Mouse (Mus musculus): ENCODE results near the gene Gfm1. TPM values are rescaled to one million over a fixed set of nuclear protein-coding genes. Genes with fewer than 3 reads are reported as not detected.

Gene Gfm1
- 14.9 and 17.8 TPM in 2 replicates for polyA plus RNA-seq (2012; rRNA removed)

- Histone ChIP-seq H3K27ac (ENCODE audit: control insufficient read depth, insufficient read depth, low read length) (no peak within 1 kb of the TSS), H3K27me3 (ENCODE audit: control insufficient read depth, insufficient read depth, low read length) (no peaks in the 10 kb centered on the region), H3K36me3 (ENCODE audit: control insufficient read depth, insufficient read depth, low read length) (peaks cover 15% of the 10 kb centered on the region; the same call in 1 of the 2 replicates), H3K4me3 (ENCODE audit: control insufficient read depth, insufficient read depth, low read length) (peak within 1 kb of the TSS; percentile 69), H3K4me1 (replicated peaks; ENCODE audit: control insufficient read depth, insufficient read depth, low read length) (peaks cover 8% of the 10 kb centered on the region)
- DNase-seq: peak; percentile 86
- peak; percentile 88 for TF ChIP-seq CTCF (IDR thresholded peaks at IDR 0.05; ENCODE audit: borderline replicate concordance, control insufficient read depth, extremely low read depth, insufficient read depth, low read length, poor library complexity)
- TF ChIP-seq POLR2A (IDR thresholded peaks at IDR 0.05; ENCODE audit: control insufficient read depth, extremely low read depth, insufficient read depth, low read length, poor library complexity): 0 out of 2 replicates have a peak, but pooled peaks have one; percentile 34
- WGBS: under 1% methylated on average over 24 of the region's 24 CpGs
Measured at GRCm38 (mm10) chr3:67429999-67430380, at the start of gene Gfm1. Gfm1 (plus strand) TSS chr3:67430096.

DNA sequence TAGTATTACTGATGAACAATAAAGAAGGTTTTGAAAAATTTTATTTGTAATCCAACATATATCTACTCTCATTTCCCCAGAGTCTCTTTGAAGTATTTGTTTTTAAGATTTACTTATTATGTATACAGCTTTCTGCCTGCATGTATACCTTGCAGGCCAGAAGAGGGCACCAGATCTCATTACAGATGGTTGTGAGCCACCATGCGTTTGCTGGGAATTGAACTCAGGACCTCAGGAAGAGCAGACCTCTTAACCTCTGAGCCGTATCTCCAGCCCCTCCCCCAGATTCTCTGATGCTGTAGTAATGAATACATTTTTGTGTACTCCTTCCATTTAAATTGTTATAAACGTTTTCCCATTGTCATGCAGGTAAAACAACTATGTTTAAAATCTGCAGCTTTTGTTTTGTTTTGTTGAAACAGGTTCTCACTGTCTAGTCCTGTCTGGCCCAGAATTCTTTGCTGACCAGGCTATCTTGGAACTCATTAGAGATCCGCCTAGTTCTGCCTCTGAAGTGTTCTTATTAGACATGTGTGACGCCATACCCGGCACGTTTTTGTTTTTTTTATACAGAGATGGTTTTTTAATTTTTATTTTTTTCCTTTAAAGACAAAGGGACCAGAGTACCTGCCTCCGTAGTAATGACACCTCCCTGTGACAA, 428 bp upstream of the Gfm1 start:
- Histone ChIP-seq H3K27me3 (ENCODE audit: control insufficient read depth, insufficient read depth, low read length) (no peaks in the 10 kb centered on the region), H3K4me3 (ENCODE audit: control insufficient read depth, insufficient read depth, low read length) (peak overlapping the region; percentile 69; the same call in 1 of the 2 replicates), H3K36me3 (ENCODE audit: control insufficient read depth, insufficient read depth, low read length) (peaks cover 15% of the 10 kb centered on the region; the same call in 1 of the 2 replicates), H3K4me1 (replicated peaks; ENCODE audit: control insufficient read depth, insufficient read depth, low read length) (peaks cover 8% of the 10 kb centered on the region), H3K27ac (ENCODE audit: control insufficient read depth, insufficient read depth, low read length) (no peak overlapping the region)
- TF ChIP-seq CTCF (IDR thresholded peaks at IDR 0.05; ENCODE audit: borderline replicate concordance, control insufficient read depth, extremely low read depth, insufficient read depth, low read length, poor library complexity) (no peak), POLR2A (IDR thresholded peaks at IDR 0.05; ENCODE audit: control insufficient read depth, extremely low read depth, insufficient read depth, low read length, poor library complexity) (no peak)
- no peak for DNase-seq
- WGBS: 39% methylated on average over 8 of the region's 8 CpGs

DNA sequence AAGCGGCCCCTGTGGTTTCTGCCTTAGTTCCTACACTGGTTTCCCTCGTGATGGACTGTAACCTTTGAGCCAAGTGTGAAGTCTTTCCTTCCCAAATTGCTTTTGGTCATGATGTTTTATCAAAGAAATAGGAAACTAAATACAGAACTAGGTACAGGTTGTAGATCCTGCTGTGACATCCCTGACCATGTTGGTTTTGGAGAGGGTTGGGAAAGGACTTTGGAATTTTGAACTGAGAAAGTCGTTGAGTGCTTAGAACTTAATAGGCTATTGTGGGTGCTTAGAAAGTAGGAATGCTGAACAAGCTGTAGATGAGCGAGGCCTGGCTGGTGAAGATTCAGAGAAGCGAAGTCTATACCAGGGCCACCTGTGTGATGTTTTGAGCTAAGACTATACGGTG, 4.1 kb downstream of the Gfm1 start:
- Histone ChIP-seq H3K36me3 (ENCODE audit: control insufficient read depth, insufficient read depth, low read length) (peaks cover 25% of the 10 kb centered on the region), H3K27me3 (ENCODE audit: control insufficient read depth, insufficient read depth, low read length) (no peaks in the 10 kb centered on the region), H3K27ac (ENCODE audit: control insufficient read depth, insufficient read depth, low read length) (no peak overlapping the region), H3K4me1 (replicated peaks; ENCODE audit: control insufficient read depth, insufficient read depth, low read length) (peaks cover 8% of the 10 kb centered on the region), H3K4me3 (ENCODE audit: control insufficient read depth, insufficient read depth, low read length) (no peak overlapping the region)
- TF ChIP-seq POLR2A (IDR thresholded peaks at IDR 0.05; ENCODE audit: control insufficient read depth, extremely low read depth, insufficient read depth, low read length, poor library complexity): no peak
- TF ChIP-seq CTCF (IDR thresholded peaks at IDR 0.05; ENCODE audit: borderline replicate concordance, control insufficient read depth, extremely low read depth, insufficient read depth, low read length, poor library complexity): no peak
- 95% methylated on average over 6 of the region's 6 CpGs for WGBS
- DNase-seq: no peak

DNA sequence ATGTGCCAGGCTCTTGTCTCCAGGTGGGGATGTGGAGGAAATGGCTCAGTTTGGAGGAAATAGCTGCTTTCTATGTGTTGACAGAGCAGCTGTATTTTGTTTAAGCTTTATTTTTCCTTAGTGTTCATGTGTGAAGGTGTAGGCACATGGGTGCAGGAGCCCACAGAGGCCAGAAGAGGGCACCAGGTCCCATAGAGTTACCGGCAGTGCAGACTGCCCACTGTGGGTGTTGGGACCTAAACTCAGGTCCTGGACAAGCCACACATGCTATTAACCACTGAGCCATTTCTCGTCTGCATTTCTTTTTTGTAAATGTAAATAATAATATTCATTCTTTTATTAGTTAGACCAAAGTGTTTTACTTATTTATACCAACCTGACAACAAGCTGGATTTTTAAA, 17.2 kb downstream of the Gfm1 start:
- no peak overlapping the region for H3K27ac ChIP-seq (ENCODE audit: control insufficient read depth, insufficient read depth, low read length)
- WGBS: 94% methylated on average over 2 of the region's 2 CpGs

DNA sequence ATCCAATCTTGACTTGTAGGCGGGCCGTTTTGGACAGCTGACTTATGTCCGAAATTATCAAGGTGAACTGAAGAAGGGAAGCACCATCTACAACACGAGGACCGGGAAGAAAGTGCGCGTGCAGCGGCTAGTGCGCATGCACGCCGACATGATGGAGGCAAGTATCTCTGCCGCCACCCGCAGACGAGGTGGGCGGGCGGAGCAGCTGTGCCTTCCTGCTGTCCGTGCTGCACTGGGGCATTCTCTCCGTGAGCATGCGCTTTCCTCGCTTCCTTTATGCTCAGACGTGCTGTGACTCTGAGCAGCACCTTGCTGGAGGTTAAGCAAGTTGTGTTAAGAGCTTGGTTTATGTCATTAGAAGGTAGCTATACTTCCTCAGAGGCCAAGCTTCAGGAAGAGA, 19.8 kb downstream of the Gfm1 start:
- H3K36me3 ChIP-seq (ENCODE audit: control insufficient read depth, insufficient read depth, low read length): peaks cover 22% of the 10 kb centered on the region
- DNase-seq: no peak
- no peak overlapping the region for H3K27ac ChIP-seq (ENCODE audit: control insufficient read depth, insufficient read depth, low read length)
- H3K27me3 ChIP-seq (ENCODE audit: control insufficient read depth, insufficient read depth, low read length): no peaks in the 10 kb centered on the region
- H3K4me1 ChIP-seq (replicated peaks; ENCODE audit: control insufficient read depth, insufficient read depth, low read length): no peaks in the 10 kb centered on the region
- 96% methylated on average over 21 of the region's 21 CpGs for WGBS
- H3K4me3 ChIP-seq (ENCODE audit: control insufficient read depth, insufficient read depth, low read length): no peak overlapping the region
- TF ChIP-seq CTCF (IDR thresholded peaks at IDR 0.05; ENCODE audit: borderline replicate concordance, control insufficient read depth, extremely low read depth, insufficient read depth, low read length, poor library complexity): no peak
- TF ChIP-seq POLR2A (IDR thresholded peaks at IDR 0.05; ENCODE audit: control insufficient read depth, extremely low read depth, insufficient read depth, low read length, poor library complexity): no peak

More for the DNA sequence above, 17.2 kb downstream of the Gfm1 start:
- TF ChIP-seq POLR2A (IDR thresholded peaks at IDR 0.05; ENCODE audit: control insufficient read depth, extremely low read depth, insufficient read depth, low read length, poor library complexity): no peak
- no peak for TF ChIP-seq CTCF (IDR thresholded peaks at IDR 0.05; ENCODE audit: borderline replicate concordance, control insufficient read depth, extremely low read depth, insufficient read depth, low read length, poor library complexity)
- Histone ChIP-seq H3K4me1 (replicated peaks; ENCODE audit: control insufficient read depth, insufficient read depth, low read length) (no peaks in the 10 kb centered on the region), H3K4me3 (ENCODE audit: control insufficient read depth, insufficient read depth, low read length) (no peak overlapping the region), H3K27me3 (ENCODE audit: control insufficient read depth, insufficient read depth, low read length) (no peaks in the 10 kb centered on the region), H3K36me3 (ENCODE audit: control insufficient read depth, insufficient read depth, low read length) (peaks cover 24% of the 10 kb centered on the region)
- DNase-seq: no peak

- Histone ChIP-seq H3K36me3 (ENCODE audit: control insufficient read depth, insufficient read depth, low read length) (peaks cover 19% of the 10 kb centered on the region), H3K27me3 (ENCODE audit: control insufficient read depth, insufficient read depth, low read length) (no peaks in the 10 kb centered on the region), H3K4me1 (replicated peaks; ENCODE audit: control insufficient read depth, insufficient read depth, low read length) (no peaks in the 10 kb centered on the region), H3K4me3 (ENCODE audit: control insufficient read depth, insufficient read depth, low read length) (no peak overlapping the region), H3K27ac (ENCODE audit: control insufficient read depth, insufficient read depth, low read length) (no peak overlapping the region)
- WGBS: 95% methylated on average over 5 of the region's 5 CpGs
- TF ChIP-seq CTCF (IDR thresholded peaks at IDR 0.05; ENCODE audit: borderline replicate concordance, control insufficient read depth, extremely low read depth, insufficient read depth, low read length, poor library complexity) (no peak), POLR2A (IDR thresholded peaks at IDR 0.05; ENCODE audit: control insufficient read depth, extremely low read depth, insufficient read depth, low read length, poor library complexity) (no peak)
- no peak for DNase-seq
Measured at GRCm38 (mm10) chr3:67450601-67451210, 20.8 kb downstream of the Gfm1 start.
